Mouse (Mus musculus) embryonic facial prominence, embryonic 11.5 days (tissue): ENCODE results near the gene Mars2. TPM values are rescaled to one million over a fixed set of nuclear protein-coding genes. Genes with fewer than 3 reads are reported as not detected.

Source experiments
- ATAC-seq: fragments of 200-750 bp; cut with Nextera tagmentation; replicated peaks from 2 replicates; pipeline ENCODE4 v1.8.0; 2017; ENCODE audit warnings: low read depth; ENCODE audit not compliant: insufficient number of reproducible peaks, low FRiP score, low TSS enrichment
- DNase-seq: peaks from one replicate; pipeline ENCODE4 v3.0.0-alpha.2; 2015; ENCODE audit warnings: low spot score
- H3K27ac ChIP-seq: fragments of 300-500 bp; sonication (generic); replicated peaks from 2 replicates; pipeline ENCODE4 v1.5.1; 2014; ENCODE audit warnings: mild to moderate bottlenecking, low read depth, low read length, control low read depth
- H3K27me3 ChIP-seq: fragments of 300-500 bp; sonication (generic); 2 replicates; pipeline ENCODE4 v1.6.1; 2014; ENCODE audit warnings: mild to moderate bottlenecking, low read length, moderate library complexity, mixed read lengths; ENCODE audit not compliant: control insufficient read depth, insufficient read depth
- H3K36me3 ChIP-seq: fragments of 300-500 bp; sonication (generic); replicated peaks from 2 replicates; pipeline ENCODE4 v1.6.1; 2014; ENCODE audit warnings: low read depth, mild to moderate bottlenecking, low read length, moderate library complexity, mixed read lengths; ENCODE audit not compliant: control insufficient read depth, insufficient read depth
- H3K4me1 ChIP-seq: fragments of 300-500 bp; sonication (generic); 2 replicates; pipeline ENCODE4 v1.6.1; 2014; ENCODE audit warnings: low read length, mixed read lengths; ENCODE audit not compliant: control insufficient read depth, insufficient read depth
- H3K4me2 ChIP-seq: fragments of 300-500 bp; sonication (generic); 2 replicates; pipeline ENCODE4 v1.6.1; 2014; ENCODE audit warnings: low read depth, mild to moderate bottlenecking, control low read depth, low read length, moderate library complexity
- H3K4me3 ChIP-seq: fragments of 300-500 bp; sonication (generic); 2 replicates; pipeline ENCODE4 v1.5.1; 2014; ENCODE audit warnings: low read depth, low read length, control low read depth
- H3K9ac ChIP-seq: fragments of 300-500 bp; sonication (generic); replicated peaks from 2 replicates; pipeline ENCODE4 v1.6.1; 2014; ENCODE audit warnings: mild to moderate bottlenecking, control low read depth, low read length
- H3K9me3 ChIP-seq: fragments of 300-500 bp; sonication (generic); replicated peaks from 2 replicates; pipeline ENCODE4 v1.6.1; 2016; ENCODE audit warnings: mild to moderate bottlenecking, low read length, inconsistent platforms, mixed read lengths; ENCODE audit not compliant: control insufficient read depth
- WGBS: fragments of 180-500 bp; shearing (Covaris S2); extraction: QIAGEN DNeasy Blood & Tissue Kit; methylation state at CpG from one replicate; pipeline ENCODE4 v1.1.7; 2014; 5-methylcytosine and 5-hydroxymethylcytosine counted together
- polyA plus RNA-seq: library from polyadenylated mRNA; unstranded; fragments of >200 nt; fragmentation: Nextera tagmentation; extraction: Ambion mirVana; gene quantifications from 2 replicates; pipeline ENCODE4 v1.2.1, GENCODE M21; 2014

Mars2 gene
- polyA plus RNA-seq, 1 experiment from 2014 or later, result 2.4 TPM

DNA sequence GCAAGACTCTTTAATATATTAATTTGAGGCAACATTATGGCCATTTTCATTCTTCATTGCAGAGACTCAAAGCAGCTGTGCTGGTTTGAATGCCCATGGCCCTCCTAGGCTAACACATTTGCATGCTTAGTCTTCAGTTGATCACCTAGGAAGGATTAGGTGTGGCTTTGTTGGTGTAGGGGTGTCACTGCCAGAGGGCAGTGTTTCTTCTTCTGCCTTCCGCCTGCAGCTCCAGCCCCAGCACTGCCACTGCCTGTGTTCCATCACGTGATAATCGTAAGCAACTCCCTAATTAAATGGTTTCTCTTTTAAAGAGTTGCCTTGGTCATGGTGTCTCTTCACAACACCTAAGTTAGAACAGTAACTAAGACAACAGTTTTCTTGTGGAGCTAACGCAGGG is 24.2 kb upstream of the Mars2 start:
- H3K27me3 ChIP-seq, result no peaks in the 10 kb centered on the region
- H3K4me1 ChIP-seq, result no peaks in the 10 kb centered on the region
- DNase-seq (no peak), ATAC-seq (no peak)
- no peaks in the 10 kb centered on the region for H3K9me3 ChIP-seq
- no peak overlapping the region for H3K4me2 ChIP-seq
- no peak overlapping the region for H3K4me3 ChIP-seq
- H3K27ac ChIP-seq, result no peak overlapping the region
- WGBS, result 82% methylated on average over 4 of the region's 4 CpGs
- H3K36me3 ChIP-seq, result no peaks in the 10 kb centered on the region
- no peak overlapping the region for H3K9ac ChIP-seq

DNA sequence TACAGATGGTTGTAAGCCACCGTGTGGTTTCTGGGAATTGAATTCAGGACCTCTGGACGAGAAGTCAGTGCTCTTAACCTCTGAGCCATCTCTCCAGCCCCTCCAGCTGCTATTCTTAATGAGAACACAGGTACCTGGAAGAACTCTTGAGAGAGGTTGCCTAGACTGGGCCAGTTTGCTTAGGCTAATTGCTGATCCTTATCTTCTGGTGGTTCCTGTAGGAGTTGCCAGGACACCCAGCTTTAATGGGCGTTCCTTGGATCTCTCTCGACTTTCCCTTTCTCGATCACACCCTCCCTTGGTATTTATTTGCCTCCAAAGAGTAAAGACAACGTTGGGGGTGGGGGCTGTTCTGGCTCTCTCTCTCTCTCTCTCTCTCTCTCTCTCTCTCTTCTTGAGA is 23.5 kb upstream of the Mars2 start:
- H3K9me3 ChIP-seq, result no peaks in the 10 kb centered on the region
- no peak for DNase-seq
- H3K27me3 ChIP-seq, result no peaks in the 10 kb centered on the region
- 76% methylated on average over 6 of the region's 6 CpGs for WGBS
- H3K4me1 ChIP-seq, result no peaks in the 10 kb centered on the region
- no peak overlapping the region for H3K4me2 ChIP-seq
- H3K27ac ChIP-seq, result no peak overlapping the region
- H3K36me3 ChIP-seq, result no peaks in the 10 kb centered on the region
- ATAC-seq, result no peak
- H3K4me3 ChIP-seq, result no peak overlapping the region
- no peak overlapping the region for H3K9ac ChIP-seq

DNA sequence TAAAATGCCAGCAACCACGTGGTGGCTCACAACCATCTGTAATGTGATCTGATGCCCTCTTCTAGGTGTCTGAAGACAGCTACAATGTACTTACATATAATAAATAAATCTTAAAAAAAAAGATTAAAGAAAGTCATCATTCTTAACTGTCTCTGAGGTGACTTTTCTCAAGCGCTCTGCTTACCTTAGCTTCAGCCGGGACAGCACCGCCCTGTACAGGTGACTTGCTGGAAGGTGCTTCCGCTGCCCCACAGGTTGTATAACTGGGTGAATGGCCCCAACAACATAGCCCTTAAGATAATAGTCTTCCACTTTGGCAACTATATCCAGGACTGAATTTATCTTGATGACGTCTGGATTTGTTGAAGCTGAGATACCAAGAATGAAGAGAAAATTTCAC is 23.0 kb upstream of the Mars2 start:
- H3K27ac ChIP-seq, result no peak overlapping the region
- no peak overlapping the region for H3K4me2 ChIP-seq
- no peaks in the 10 kb centered on the region for H3K36me3 ChIP-seq
- H3K4me1 ChIP-seq, result no peaks in the 10 kb centered on the region
- no peaks in the 10 kb centered on the region for H3K27me3 ChIP-seq
- DNase-seq, result no peak
- no peak for ATAC-seq
- H3K9ac ChIP-seq, result no peak overlapping the region
- no peak overlapping the region for H3K4me3 ChIP-seq
- no peaks in the 10 kb centered on the region for H3K9me3 ChIP-seq
- WGBS, result 87% methylated on average over 6 of the region's 6 CpGs

DNA sequence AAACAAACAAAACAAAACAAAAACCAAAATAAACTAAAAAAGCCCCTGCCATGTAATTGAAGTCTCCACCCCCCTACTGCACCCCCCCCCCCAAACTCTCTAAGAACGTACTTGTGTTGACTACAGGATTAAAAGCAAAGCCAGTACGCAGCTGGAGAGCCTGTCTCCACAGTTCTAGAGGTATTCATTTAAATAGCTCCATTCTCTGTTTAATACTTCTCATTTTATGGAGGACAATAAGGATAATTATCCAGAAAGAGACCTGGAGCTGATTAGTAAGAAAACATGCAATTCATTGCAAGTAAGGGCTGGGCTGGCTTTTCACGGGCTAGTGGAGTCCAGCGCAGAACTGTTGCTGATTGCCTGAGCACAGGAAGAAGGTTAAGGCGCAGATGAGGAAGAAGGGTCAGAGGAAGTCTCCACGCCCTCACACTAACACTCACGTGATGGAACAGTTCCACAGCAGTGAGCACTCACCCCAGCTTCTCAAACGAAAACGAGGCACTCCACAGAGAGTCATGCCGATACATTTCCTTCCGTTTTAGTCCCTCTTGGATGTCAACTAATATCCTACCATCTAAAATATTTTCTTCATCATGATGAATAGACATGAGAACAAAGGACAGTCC is 21.7 kb upstream of the Mars2 start:
- Histone ChIP-seq H3K4me3 (no peak overlapping the region), H3K27ac (no peak overlapping the region), H3K9ac (no peak overlapping the region), H3K36me3 (no peaks in the 10 kb centered on the region), H3K9me3 (no peaks in the 10 kb centered on the region), H3K4me1 (no peaks in the 10 kb centered on the region), H3K27me3 (no peaks in the 10 kb centered on the region), H3K4me2 (no peak overlapping the region)
- 58% methylated on average over 11 of the region's 11 CpGs for WGBS
- DNase-seq, result no peak
- no peak for ATAC-seq

DNA sequence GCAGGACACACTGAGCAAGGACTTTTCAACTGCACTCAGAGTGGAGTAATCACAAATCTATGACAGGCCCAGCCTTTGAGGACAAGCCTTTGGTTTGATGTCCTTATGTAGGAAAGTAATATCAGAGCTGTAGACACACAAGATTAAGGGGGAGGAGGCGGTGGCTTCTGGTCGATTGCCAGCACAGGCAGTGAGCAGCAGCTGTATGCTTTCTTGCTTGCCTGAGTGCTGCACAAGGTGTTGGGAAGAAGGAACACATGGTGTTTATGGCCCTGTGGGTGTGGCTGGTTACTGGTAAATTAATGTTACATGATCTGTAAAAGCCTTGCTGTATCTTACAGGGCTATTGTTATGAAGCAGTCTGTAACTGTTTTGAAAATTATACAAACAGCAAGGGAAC is 19.8 kb upstream of the Mars2 start:
- Histone ChIP-seq H3K9ac (no peak overlapping the region), H3K36me3 (no peaks in the 10 kb centered on the region), H3K27ac (no peak overlapping the region), H3K4me3 (no peak overlapping the region), H3K27me3 (no peaks in the 10 kb centered on the region), H3K4me2 (no peak overlapping the region), H3K9me3 (no peaks in the 10 kb centered on the region), H3K4me1 (no peaks in the 10 kb centered on the region)
- DNase-seq (no peak), ATAC-seq (no peak)
- WGBS, result 91% methylated on average over 2 of the region's 2 CpGs

DNA sequence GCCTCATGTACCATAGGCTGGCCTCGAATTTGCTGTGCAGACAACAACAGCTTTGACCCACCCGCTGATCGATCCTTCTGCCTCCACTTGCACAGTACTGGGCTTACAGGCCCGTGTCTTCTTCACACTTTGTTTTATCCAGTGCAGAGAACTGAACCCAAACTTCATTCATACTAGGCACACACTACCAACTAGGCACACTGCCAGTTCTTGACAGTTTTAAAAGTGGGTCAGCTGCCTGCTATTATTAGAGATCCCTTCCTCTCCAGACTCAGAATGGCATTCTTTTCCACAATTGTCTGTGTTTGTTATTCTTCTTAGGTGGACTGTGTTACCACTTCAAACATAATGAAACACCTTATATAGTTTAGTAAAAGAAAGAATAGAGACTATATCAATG is 15.6 kb upstream of the Mars2 start:
- no peak for DNase-seq
- H3K27me3 ChIP-seq, result no peaks in the 10 kb centered on the region
- H3K4me1 ChIP-seq, result 0 out of 2 replicates have a peak, but pooled peaks cover 2% of the 10 kb centered on the region
- no peak overlapping the region for H3K27ac ChIP-seq
- ATAC-seq, result no peak
- no peak overlapping the region for H3K9ac ChIP-seq
- 80% methylated on average over 4 of the region's 4 CpGs for WGBS
- no peaks in the 10 kb centered on the region for H3K9me3 ChIP-seq
- H3K36me3 ChIP-seq, result no peaks in the 10 kb centered on the region
- no peak overlapping the region for H3K4me3 ChIP-seq
- no peak overlapping the region for H3K4me2 ChIP-seq

DNA sequence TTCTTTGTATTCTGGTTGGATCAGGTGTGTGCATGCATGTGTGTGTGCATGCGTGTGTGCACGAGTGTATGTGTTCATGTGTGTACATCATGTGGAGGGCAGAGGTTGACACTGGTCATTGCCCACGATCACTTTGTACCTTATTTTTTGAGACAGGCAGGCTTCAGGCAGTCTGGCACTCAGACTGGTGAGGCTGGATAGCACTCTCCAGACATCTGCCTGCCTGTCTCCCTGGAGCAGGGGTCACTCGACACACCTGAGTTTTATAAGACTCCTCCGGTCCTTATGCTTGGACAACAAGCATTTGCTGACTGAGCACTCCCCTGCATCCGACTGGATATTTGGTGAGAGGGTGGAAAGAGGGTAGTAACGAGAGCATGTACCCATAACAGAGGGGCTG is 14.0 kb upstream of the Mars2 start:
- H3K4me2 ChIP-seq, result no peak overlapping the region
- H3K36me3 ChIP-seq, result no peaks in the 10 kb centered on the region
- WGBS, result 81% methylated on average over 7 of the region's 7 CpGs
- ATAC-seq, result no peak
- no peaks in the 10 kb centered on the region for H3K9me3 ChIP-seq
- 0 out of 2 replicates have a peak, but pooled peaks cover 2% of the 10 kb centered on the region for H3K4me1 ChIP-seq
- H3K27me3 ChIP-seq, result no peaks in the 10 kb centered on the region
- no peak for DNase-seq
- H3K4me3 ChIP-seq, result no peak overlapping the region
- no peak overlapping the region for H3K27ac ChIP-seq
- no peak overlapping the region for H3K9ac ChIP-seq

DNA sequence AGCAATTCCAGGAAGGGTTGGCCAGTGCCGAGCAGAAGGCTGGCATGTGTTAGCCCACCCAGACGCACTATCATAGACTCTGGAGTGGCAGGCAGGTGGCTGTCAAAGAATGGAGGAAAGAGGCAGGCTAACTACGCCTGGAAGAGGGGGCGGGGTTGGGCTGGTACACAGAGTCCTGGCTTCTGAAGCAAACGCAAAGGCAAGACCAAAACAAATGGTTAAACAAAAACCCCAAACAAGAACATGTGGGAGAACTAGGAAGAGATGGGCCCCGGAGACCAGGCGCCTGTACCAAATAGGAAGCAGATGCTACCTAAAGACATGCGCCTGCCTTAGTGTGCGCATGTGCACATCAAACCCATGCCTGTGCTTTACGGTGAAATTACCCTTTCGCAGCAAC is 12.9 kb upstream of the Mars2 start:
- DNase-seq, result peak; percentile 82
- H3K36me3 ChIP-seq, result no peaks in the 10 kb centered on the region
- no peaks in the 10 kb centered on the region for H3K9me3 ChIP-seq
- no peak overlapping the region for H3K27ac ChIP-seq
- peak overlapping the region; percentile 36; the same call in 1 of the 2 replicates for H3K4me2 ChIP-seq
- no peaks in the 10 kb centered on the region for H3K27me3 ChIP-seq
- WGBS, result 24% methylated on average over 11 of the region's 11 CpGs
- H3K9ac ChIP-seq, result no peak overlapping the region
- peak; percentile 59 for ATAC-seq
- peak overlapping the region; percentile 14 for H3K4me3 ChIP-seq
- H3K4me1 ChIP-seq, result 0 out of 2 replicates have a peak, but pooled peaks cover 2% of the 10 kb centered on the region
